Mouse (Mus musculus): Measurements from ENCODE around the gene Crb1.

DNA sequence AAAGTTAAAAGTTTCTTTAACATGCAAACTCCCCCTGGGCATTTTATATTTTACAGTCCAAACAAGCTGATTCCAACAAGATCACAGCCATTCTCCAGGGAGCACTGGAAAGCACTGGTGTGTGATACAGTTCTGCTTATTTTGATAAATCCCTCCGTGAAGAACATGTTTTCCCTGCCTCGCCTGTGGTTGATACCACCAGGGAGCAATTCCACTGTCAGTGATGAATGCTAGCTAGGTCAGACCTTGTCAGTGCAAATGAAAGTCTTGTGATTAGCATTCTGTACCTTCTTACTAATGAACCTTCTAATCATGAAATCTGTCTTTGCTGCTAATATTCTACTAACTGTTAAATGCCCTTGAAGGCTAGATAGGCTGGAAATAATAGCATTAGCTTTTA, 14.8 kb upstream of the Crb1 start:
- no peak for TF ChIP-seq CTCF (IDR thresholded peaks at IDR 0.05; ENCODE audit: low read depth, low read length)
- no peak for TF ChIP-seq GATA1 (IDR thresholded peaks at IDR 0.05; ENCODE audit: borderline replicate concordance, low read length)

Measured in G1E (cell line).